Mouse (Mus musculus) MEL (cell line): ENCODE data around the gene Tmem8b. TPM values are rescaled to one million over a fixed set of nuclear protein-coding genes. Genes with fewer than 3 reads are reported as not detected.

Experiments
- DNase-seq: peaks from one replicate; pipeline ENCODE4 v3.0.0; 2011; ENCODE audit warnings: low read depth, low spot score
- H3K27ac ChIP-seq: 2 replicates; pipeline ENCODE4 v1.5.1; 2012; ENCODE audit warnings: low read depth, mild to moderate bottlenecking, control low read depth, low read length, moderate library complexity; ENCODE audit not compliant: control insufficient read depth
- H3K27me3 ChIP-seq, 2 experiments: fragments of 150-350 bp in 1 of 2; sonication (generic) in 1 of 2; 2 replicates each; pipeline ENCODE4 v1.6.1; 2012; ENCODE audit warnings: low read length in 2 of 2, mild to moderate bottlenecking in 2 of 2, improper control_type of control experiment in 1 of 2, moderate library complexity in 1 of 2; ENCODE audit not compliant: insufficient read depth in 2 of 2, control insufficient read depth in 1 of 2
- H3K36me3 ChIP-seq, 2 experiments: 2 replicates each; pipeline ENCODE4 v1.6.1; 2012 to 2014; ENCODE audit warnings: low read length in 2 of 2, improper control_type of control experiment in 1 of 2, inconsistent platforms in 1 of 2, mild to moderate bottlenecking in 1 of 2; ENCODE audit not compliant: insufficient read depth in 2 of 2, control insufficient read depth in 1 of 2
- H3K4me1 ChIP-seq, 2 experiments: fragments of 150-350 bp in 1 of 2; sonication (generic) in 1 of 2; 2 replicates each; pipeline ENCODE4 v1.6.1; 2012; ENCODE audit warnings: low read length in 2 of 2, improper control_type of control experiment in 1 of 2, mild to moderate bottlenecking in 1 of 2; ENCODE audit not compliant: insufficient read depth in 2 of 2, control insufficient read depth in 1 of 2
- H3K4me3 ChIP-seq, 2 experiments: fragments of 150-350 bp in 1 of 2; sonication (generic) in 1 of 2; 2 replicates each; pipeline ENCODE4 v1.5.1; 2012; ENCODE audit warnings: low read depth in 2 of 2, low read length in 2 of 2, mild to moderate bottlenecking in 2 of 2, moderate library complexity in 2 of 2, control low read depth in 1 of 2, improper control_type of control experiment in 1 of 2; ENCODE audit not compliant: control insufficient read depth in 1 of 2, insufficient read depth in 1 of 2
- H3K79me2 ChIP-seq: 2 replicates; pipeline ENCODE4 v1.6.1; 2012; ENCODE audit warnings: mild to moderate bottlenecking, low read length, moderate library complexity; ENCODE audit not compliant: control insufficient read depth, poor library complexity, insufficient read depth
- H3K9ac ChIP-seq: 2 replicates; pipeline ENCODE4 v1.6.1; 2012; ENCODE audit warnings: low read depth, mild to moderate bottlenecking, control low read depth, low read length, moderate library complexity; ENCODE audit not compliant: control insufficient read depth, poor library complexity, severe bottlenecking
- H3K9me3 ChIP-seq: fragments of 150-350 bp; sonication (generic); replicated peaks from 2 replicates; pipeline ENCODE4 v1.6.1; 2012; ENCODE audit warnings: mild to moderate bottlenecking, low read length, improper control_type of control experiment, moderate library complexity; ENCODE audit not compliant: insufficient read depth
- CHD1 ChIP-seq: IDR thresholded peaks from 2 replicates; pipeline ENCODE4 v1.6.1; 2012; ENCODE audit warnings: low read depth, mild to moderate bottlenecking, inconsistent platforms, low read length, improper control_type of control experiment
- CHD2 ChIP-seq: IDR thresholded peaks from 2 replicates; pipeline ENCODE4 v1.6.1; 2011; ENCODE audit warnings: low read length, improper control_type of control experiment
- CTCF ChIP-seq, 3 experiments: IDR thresholded peaks in 2 of 3; conservative IDR thresholded peaks in 1 of 3; 2 replicates each; pipeline ENCODE4 v1.5.1; 2011 to 2012; ENCODE audit warnings: low read length in 3 of 3, low read depth in 2 of 3, mild to moderate bottlenecking in 2 of 3, improper control_type of control experiment in 1 of 3, inconsistent platforms in 1 of 3, mixed read lengths in 1 of 3, moderate library complexity in 1 of 3; ENCODE audit not compliant: control insufficient read depth in 1 of 3, insufficient read depth in 1 of 3, poor library complexity in 1 of 3, severe bottlenecking in 1 of 3
- ELF1 ChIP-seq: IDR thresholded peaks from 2 replicates; pipeline ENCODE4 v1.6.1; 2014; ENCODE audit warnings: low read depth, mild to moderate bottlenecking, inconsistent platforms, low read length, improper control_type of control experiment, moderate library complexity
- EP300 ChIP-seq, 2 experiments: IDR thresholded peaks; 2 replicates each; pipeline ENCODE4 v1.6.1; 2011; ENCODE audit warnings: improper control_type of control experiment in 2 of 2, low read length in 2 of 2, low read depth in 1 of 2, mild to moderate bottlenecking in 1 of 2
- ETS1 ChIP-seq: IDR thresholded peaks from 2 replicates; pipeline ENCODE4 v1.6.1; 2012; ENCODE audit warnings: low read depth, mild to moderate bottlenecking, inconsistent platforms, low read length, improper control_type of control experiment, moderate library complexity
- GABPA ChIP-seq: IDR thresholded peaks from 2 replicates; pipeline ENCODE4 v1.6.1; 2012; ENCODE audit warnings: low read depth, mild to moderate bottlenecking, inconsistent platforms, low read length, improper control_type of control experiment, moderate library complexity
- GATA1 ChIP-seq: IDR thresholded peaks from 2 replicates; pipeline ENCODE4 v1.6.1; 2011; ENCODE audit warnings: low read depth, low read length, improper control_type of control experiment
- JUND ChIP-seq: IDR thresholded peaks from 2 replicates; pipeline ENCODE4 v1.6.1; 2011; ENCODE audit warnings: low read depth, mild to moderate bottlenecking, improper control_type of control experiment, low read length
- KAT2A ChIP-seq: conservative IDR thresholded peaks from 2 replicates; pipeline ENCODE4 v1.6.1; 2012; ENCODE audit warnings: low read depth, low read length, improper control_type of control experiment, inconsistent platforms
- MAX ChIP-seq: IDR thresholded peaks from 2 replicates; pipeline ENCODE4 v1.6.1; 2011; ENCODE audit warnings: low read length, improper control_type of control experiment
- MXI1 ChIP-seq: IDR thresholded peaks from 2 replicates; pipeline ENCODE4 v1.6.1; 2011; ENCODE audit warnings: mild to moderate bottlenecking, low read depth, low read length, improper control_type of control experiment
- MYC ChIP-seq: IDR thresholded peaks from 2 replicates; pipeline ENCODE4 v1.6.1; 2011; ENCODE audit warnings: low read depth, mild to moderate bottlenecking, low read length, improper control_type of control experiment, moderate library complexity
- POLR2AphosphoS2 ChIP-seq: IDR thresholded peaks from 2 replicates; pipeline ENCODE4 v1.6.1; 2011; ENCODE audit warnings: low read length, improper control_type of control experiment
- SIN3A ChIP-seq: IDR thresholded peaks from 2 replicates; pipeline ENCODE4 v1.6.1; 2012; ENCODE audit warnings: low read length, improper control_type of control experiment, inconsistent platforms
- TAL1 ChIP-seq: IDR thresholded peaks from 2 replicates; pipeline ENCODE4 v1.6.1; 2012; ENCODE audit warnings: mild to moderate bottlenecking, inconsistent platforms, low read length, moderate library complexity, mixed read lengths
- TBP ChIP-seq: IDR thresholded peaks from 2 replicates; pipeline ENCODE4 v1.8.0; 2011; ENCODE audit warnings: low read depth, low read length, improper control_type of control experiment
- UBTF ChIP-seq: IDR thresholded peaks from 2 replicates; pipeline ENCODE4 v1.6.1; 2012; ENCODE audit warnings: low read depth, mild to moderate bottlenecking, inconsistent platforms, low read length, improper control_type of control experiment, moderate library complexity, borderline replicate concordance; ENCODE audit not compliant: insufficient read depth
- USF2 ChIP-seq, 2 experiments: IDR thresholded peaks; 2 replicates each; pipeline ENCODE4 v1.6.1; 2011 to 2012; ENCODE audit warnings: improper control_type of control experiment in 2 of 2, low read length in 2 of 2, borderline replicate concordance in 1 of 2, inconsistent platforms in 1 of 2, low read depth in 1 of 2, mild to moderate bottlenecking in 1 of 2; ENCODE audit not compliant: insufficient read depth in 1 of 2
- ZMIZ1 ChIP-seq: IDR thresholded peaks from 2 replicates; pipeline ENCODE4 v1.6.1; 2012; ENCODE audit warnings: low read depth, mild to moderate bottlenecking, inconsistent platforms, low read length, improper control_type of control experiment, moderate library complexity
- polyA plus RNA-seq, 2 experiments: library from polyadenylated mRNA; stranded (reverse) in 1 of 2; unstranded in 1 of 2; fragments of >175 nt in 1 of 2; fragments of >200 nt in 1 of 2; gene quantifications; 2 replicates each; pipeline versions ENCODE4 v1.2.1 to v1.2.4; 2012; ENCODE audit warnings: low replicate concordance in 2 of 2, low read depth in 1 of 2; ENCODE audit not compliant: insufficient read length in 2 of 2, insufficient read depth in 1 of 2, missing spikeins in 1 of 2
- total RNA-seq: library from RNA; depleted of rRNA; stranded (reverse); fragments of 300-350 nt; gene quantifications from 2 replicates; pipeline ENCODE4 v1.2.3, GENCODE M21; 2012

Tmem8b gene
- total and polyA plus RNA-seq, 3 experiments, result 0.46 to 3.6 TPM; not detected in 1

GRCm38 (mm10) chr4:43705991-43706390 is 37.2 kb downstream of the Tmem8b start:
- Histone ChIP-seq H3K4me3 (no peak overlapping the region), H3K79me2 (no peaks in the 10 kb centered on the region), H3K9me3 (no peaks in the 10 kb centered on the region), H3K9ac (no peak overlapping the region), H3K36me3 (no peaks in the 10 kb centered on the region), H3K27ac (no peak overlapping the region), H3K4me1 (no peaks in the 10 kb centered on the region), H3K27me3 (peaks cover 18 to 25% of the 10 kb centered on the region in 2 experiments)
- no peak for TF ChIP-seq TBP
- no peak for TF ChIP-seq CHD2
- TF ChIP-seq JUND, result no peak
- TF ChIP-seq TAL1, result no peak
- TF ChIP-seq CHD1, result no peak
- TF ChIP-seq ZMIZ1, result no peak
- no peak for TF ChIP-seq MYC
- no peak for TF ChIP-seq KAT2A
- no peak for TF ChIP-seq MAX
- TF ChIP-seq SIN3A, result no peak
- no peak for TF ChIP-seq POLR2AphosphoS2
- TF ChIP-seq UBTF, result no peak
- no peak for TF ChIP-seq ETS1
- no peak for TF ChIP-seq MXI1
- no peak for TF ChIP-seq EP300 (IDR thresholded peaks at IDR 0.05; ENCODE audit: low read depth in 1 of 2, low read length in 2 of 2)
- TF ChIP-seq CTCF (IDR thresholded peaks at IDR 0.05 in 2 of 3, conservative IDR thresholded peaks at IDR 0.05 in 1 of 3; ENCODE audit: control insufficient read depth in 1 of 3, insufficient read depth in 1 of 3, low read depth in 2 of 3, low read length in 3 of 3, poor library complexity in 1 of 3, severe bottlenecking in 1 of 3), result no peak
- no peak for TF ChIP-seq GABPA
- TF ChIP-seq ELF1, result no peak
- TF ChIP-seq USF2 (IDR thresholded peaks at IDR 0.05; ENCODE audit: borderline replicate concordance in 1 of 2, insufficient read depth in 1 of 2, low read depth in 1 of 2, low read length in 2 of 2), result no peak
- TF ChIP-seq GATA1, result no peak
- no peak for DNase-seq

DNA sequence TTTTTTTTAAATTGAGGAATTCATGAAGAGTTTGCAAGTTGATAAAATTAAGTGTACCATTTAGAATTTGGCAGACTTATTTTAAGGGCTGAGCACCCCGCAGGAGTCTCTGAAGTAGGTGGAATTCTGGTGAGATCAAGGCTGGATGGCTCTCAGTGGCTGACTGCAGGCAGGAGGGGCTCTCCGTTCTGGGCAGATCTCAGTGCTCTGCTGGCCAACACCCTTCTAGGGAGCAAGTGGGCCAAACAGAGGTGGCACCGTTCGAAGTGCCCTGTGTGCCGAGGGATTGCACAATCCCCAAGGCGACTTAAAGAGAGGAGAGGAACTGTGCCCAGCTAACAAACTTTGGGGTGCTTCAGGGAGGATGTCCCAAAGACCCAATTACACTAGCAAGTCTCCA is 41.1 kb downstream of the Tmem8b start, which contains the start of gene Olfr71:
Olfr71 (minus strand) TSS at position 387 of the 400 bp plus-strand sequence.
- TF ChIP-seq GABPA, result no peak
- no peaks in the 10 kb centered on the region for H3K4me1 ChIP-seq
- peaks cover 24 to 29% of the 10 kb centered on the region in 2 experiments for H3K27me3 ChIP-seq

More for the DNA sequence above, 41.1 kb downstream of the Tmem8b start, which contains the start of gene Olfr71:
- Histone ChIP-seq H3K9me3 (no peaks in the 10 kb centered on the region), H3K36me3 (no peaks in the 10 kb centered on the region), H3K27ac (no peak within 1 kb of the TSS), H3K9ac (no peak within 1 kb of the TSS), H3K4me3 (no peak within 1 kb of the TSS), H3K79me2 (no peaks in the 10 kb centered on the region)
- DNase-seq, result no peak
